ENCODE assay signal across 11 mouse cellular contexts in genomic region chr8:89072968-89073382, GRCm38 (mm10). TPM values are rescaled to one million over a fixed set of nuclear protein-coding genes. Genes with fewer than 3 reads are reported as not detected.
DNase-seq lines count a peak whose midpoint lies in the region; ATAC-seq lines count a peak whose summit lies in the region.
"Had no signal": no experiment of that assay in that cellular context is flagged by ENCODE, and none has a peak within 500 bp of the region (broad histone marks: within the 10 kb centered on the region; RNA-seq: fewer than 3 reads in every experiment).

No protein-coding gene starts in this region.

- H3K4me2 ChIP-seq in hindbrain, embryonic 13.5 days, result no peak overlapping the region
- H3K4me2 ChIP-seq in hindbrain, embryonic 12.5 days (replicated peaks), result no peak overlapping the region
- no peak overlapping the region for H3K4me2 ChIP-seq in forebrain, embryonic 15.5 days (replicated peaks)
- no peak overlapping the region for H3K4me2 ChIP-seq in midbrain, embryonic 13.5 days (replicated peaks)
- H3K4me2 ChIP-seq: stomach, embryonic 15.5 days had no signal

- H3K4me1 ChIP-seq in hindbrain, embryonic 13.5 days (replicated peaks), result peaks cover 12% of the 10 kb centered on the region; the same call in 1 of the 2 replicates
- H3K4me1 ChIP-seq in hindbrain, embryonic 12.5 days, result peaks cover 13% of the 10 kb centered on the region
- H3K4me1 ChIP-seq in forebrain, embryonic 15.5 days, result peaks cover 8% of the 10 kb centered on the region; the same call in 1 of the 2 replicates
- peaks cover 10% of the 10 kb centered on the region for H3K4me1 ChIP-seq in midbrain, embryonic 13.5 days (replicated peaks)

- no peak overlapping the region for H3K9ac ChIP-seq in hindbrain, embryonic 13.5 days
- H3K9ac ChIP-seq in hindbrain, embryonic 12.5 days, result no peak overlapping the region; the same call in 1 of the 2 replicates
- H3K9ac ChIP-seq in forebrain, embryonic 15.5 days (replicated peaks), result no peak overlapping the region
- H3K9ac ChIP-seq in midbrain, embryonic 13.5 days (replicated peaks), result no peak overlapping the region
- H3K9ac ChIP-seq: liver, postnatal 0 days; stomach, embryonic 15.5 days had no signal

- peak; percentile 63; the same call in 1 of the 2 replicates for ATAC-seq in hindbrain, embryonic 13.5 days (ENCODE audit: low FRiP score)
- no peak for ATAC-seq in hindbrain, embryonic 12.5 days (ENCODE audit: low FRiP score)
- ATAC-seq in forebrain, embryonic 15.5 days (replicated peaks), result peak; percentile 76
- ATAC-seq in midbrain, embryonic 13.5 days, result 0 out of 2 replicates have a peak, but pooled peaks have one; percentile 34
- ATAC-seq in granulocyte monocyte progenitor cell, adult 5-6 weeks (replicated peaks; ENCODE audit: poor library complexity, severe bottlenecking), result no peak
- ATAC-seq: liver, postnatal 0 days had no signal

- WGBS in hindbrain, embryonic 13.5 days, result 9% methylated on average over 3 of the region's 3 CpGs
- WGBS in hindbrain, embryonic 12.5 days, result 3% methylated on average over 3 of the region's 3 CpGs
- WGBS in forebrain, embryonic 15.5 days, result 7% methylated on average over 3 of the region's 3 CpGs
- WGBS in midbrain, embryonic 13.5 days, result 26% methylated on average over 3 of the region's 3 CpGs

- 0 out of 2 replicates have a peak, but pooled peaks cover 2% of the 10 kb centered on the region for H3K27me3 ChIP-seq in hindbrain, embryonic 13.5 days
- no peaks in the 10 kb centered on the region for H3K27me3 ChIP-seq in hindbrain, embryonic 12.5 days
- no peaks in the 10 kb centered on the region for H3K27me3 ChIP-seq in forebrain, embryonic 15.5 days
- no peaks in the 10 kb centered on the region for H3K27me3 ChIP-seq in midbrain, embryonic 13.5 days
- H3K27me3 ChIP-seq: stomach, embryonic 15.5 days had no signal

- H3K4me3 ChIP-seq in hindbrain, embryonic 13.5 days, result no peak overlapping the region
- no peak overlapping the region for H3K4me3 ChIP-seq in hindbrain, embryonic 12.5 days
- H3K4me3 ChIP-seq in forebrain, embryonic 15.5 days, result no peak overlapping the region
- H3K4me3 ChIP-seq in midbrain, embryonic 13.5 days (replicated peaks), result no peak overlapping the region
- H3K4me3 ChIP-seq: stomach, embryonic 15.5 days had no signal

- H3K9me3 ChIP-seq in hindbrain, embryonic 13.5 days, result no peaks in the 10 kb centered on the region
- H3K9me3 ChIP-seq in hindbrain, embryonic 12.5 days (replicated peaks), result no peaks in the 10 kb centered on the region
- H3K9me3 ChIP-seq in forebrain, embryonic 15.5 days, result no peaks in the 10 kb centered on the region
- H3K9me3 ChIP-seq in midbrain, embryonic 13.5 days, result no peaks in the 10 kb centered on the region
- H3K9me3 ChIP-seq: stomach, embryonic 15.5 days had no signal

- H3K36me3 ChIP-seq in hindbrain, embryonic 13.5 days, result no peaks in the 10 kb centered on the region
- H3K36me3 ChIP-seq in hindbrain, embryonic 12.5 days, result no peaks in the 10 kb centered on the region
- H3K36me3 ChIP-seq in forebrain, embryonic 15.5 days, result no peaks in the 10 kb centered on the region
- H3K36me3 ChIP-seq in midbrain, embryonic 13.5 days, result no peaks in the 10 kb centered on the region
- H3K36me3 ChIP-seq: stomach, embryonic 15.5 days had no signal

- H3K27ac ChIP-seq in hindbrain, embryonic 13.5 days, result peak overlapping the region; percentile 50
- no peak overlapping the region for H3K27ac ChIP-seq in hindbrain, embryonic 12.5 days
- H3K27ac ChIP-seq in forebrain, embryonic 15.5 days (replicated peaks), result peak overlapping the region; percentile 35
- H3K27ac ChIP-seq in midbrain, embryonic 13.5 days, result peak overlapping the region; percentile 56; the same call in 1 of the 2 replicates
- H3K27ac ChIP-seq: stomach, embryonic 15.5 days had no signal

- peak; percentile 83 for DNase-seq in ES-CJ7 (ENCODE audit: low read depth, low spot score)
- DNase-seq in adrenal gland, postnatal 14 days, result no peak
- DNase-seq in layer of hippocampus, adult 9-11 months, result no peak
- DNase-seq: liver, postnatal 0 days had no signal

RNA-seq across cellular contexts. Expression of gene Sall1, which starts 29.0 kb away (rescaled TPM):
- 9.3 and 10.5 TPM in 2 replicates for polyA plus RNA-seq in hindbrain, embryonic 13.5 days (2015; fragmentation: Nextera tagmentation; extraction: Ambion mirVana)
- 13.1 and 15.6 TPM in 2 replicates for polyA plus RNA-seq in hindbrain, embryonic 12.5 days (2016; fragmentation: Nextera tagmentation; extraction: Ambion mirVana)
- polyA plus RNA-seq in forebrain, embryonic 15.5 days (2015; fragmentation: Nextera tagmentation; extraction: Ambion mirVana), result 15.4 and 17.4 TPM in 2 replicates
- polyA plus RNA-seq in midbrain, embryonic 13.5 days (2015; fragmentation: Nextera tagmentation; extraction: Ambion mirVana), result 9.1 and 11.0 TPM in 2 replicates
- total RNA-seq in adrenal gland, postnatal 14 days (2021), result 0.26 and 2.9 TPM in 2 replicates
- not detected in 2 replicates for total RNA-seq in granulocyte monocyte progenitor cell, adult 5-6 weeks (2014; fragmentation: Nextera tagmentation)
- not detected in 2 replicates for total RNA-seq in granulocyte monocyte progenitor cell, adult 5-6 weeks (2017)
- polyA plus RNA-seq: C2C12 had no signal

Comparison
In these comparisons a context has a peak if more than half of its experiments do, and no peak if none do; other contexts are left out.
1. ATAC-seq: peak in hindbrain, embryonic 13.5 days (single experiment), forebrain, embryonic 15.5 days (single experiment) and midbrain, embryonic 13.5 days (single experiment); none in hindbrain, embryonic 12.5 days (single experiment) and granulocyte monocyte progenitor cell, adult 5-6 weeks (single experiment).